Mouse (Mus musculus) hindbrain, embryonic 16.5 days (tissue): ENCODE measurements around the gene Gm49337. TPM values are rescaled to one million over a fixed set of nuclear protein-coding genes. Genes with fewer than 3 reads are reported as not detected.

Source experiments
- ATAC-seq: fragments of 200-750 bp; cut with Nextera tagmentation; 2 replicates; pipeline ENCODE4 v1.8.0; 2017; ENCODE audit warnings: moderate TSS enrichment, moderate library complexity
- H3K27ac ChIP-seq: fragments of 300-500 bp; sonication (generic); 2 replicates; pipeline ENCODE4 v1.5.1; 2014; ENCODE audit warnings: low read depth, mild to moderate bottlenecking, control low read depth, low read length, moderate library complexity
- H3K27me3 ChIP-seq: fragments of 300-500 bp; sonication (generic); replicated peaks from 2 replicates; pipeline ENCODE4 v1.6.1; 2014; ENCODE audit warnings: low read length; ENCODE audit not compliant: control insufficient read depth, insufficient read depth
- H3K36me3 ChIP-seq: fragments of 300-500 bp; sonication (generic); 2 replicates; pipeline ENCODE4 v1.6.1; 2014; ENCODE audit warnings: mild to moderate bottlenecking, low read length, moderate library complexity, mixed read lengths; ENCODE audit not compliant: control insufficient read depth, insufficient read depth
- H3K4me1 ChIP-seq: fragments of 300-500 bp; sonication (generic); 2 replicates; pipeline ENCODE4 v1.6.1; 2014; ENCODE audit warnings: low read depth, low read length; ENCODE audit not compliant: control insufficient read depth, insufficient read depth
- H3K4me2 ChIP-seq: fragments of 300-500 bp; sonication (generic); 2 replicates; pipeline ENCODE4 v1.6.1; 2014; ENCODE audit warnings: mild to moderate bottlenecking, low read length, control low read depth, moderate library complexity
- H3K4me3 ChIP-seq: fragments of 300-500 bp; sonication (generic); 2 replicates; pipeline ENCODE4 v1.5.1; 2014; ENCODE audit warnings: mild to moderate bottlenecking, low read length, control low read depth, moderate library complexity
- H3K9ac ChIP-seq: fragments of 300-500 bp; sonication (generic); 2 replicates; pipeline ENCODE4 v1.6.1; 2014; ENCODE audit warnings: low read depth, mild to moderate bottlenecking, control low read depth, low read length, moderate library complexity
- H3K9me3 ChIP-seq: fragments of 300-500 bp; sonication (generic); 2 replicates; pipeline ENCODE4 v1.6.1; 2014; ENCODE audit warnings: mild to moderate bottlenecking, low read length, moderate library complexity; ENCODE audit not compliant: control insufficient read depth
- WGBS: fragments of 180-500 bp; shearing (Covaris S2); extraction: QIAGEN DNeasy Blood & Tissue Kit; methylation state at CpG from one replicate; pipeline ENCODE4 v1.1.7; 2014; 5-methylcytosine and 5-hydroxymethylcytosine counted together
- polyA plus RNA-seq: library from polyadenylated mRNA; unstranded; fragments of >200 nt; fragmentation: Nextera tagmentation; extraction: Ambion mirVana; gene quantifications from 2 replicates; pipeline ENCODE4 v1.2.1, GENCODE M21; 2015

Gene Gm49337
- polyA plus RNA-seq, 1 experiment from 2014 or later, result not detected

- H3K27ac ChIP-seq, result no peak overlapping the region
- no peaks in the 10 kb centered on the region for H3K27me3 ChIP-seq
- no peak overlapping the region for H3K4me3 ChIP-seq
- no peaks in the 10 kb centered on the region for H3K36me3 ChIP-seq
- no peak for ATAC-seq
- WGBS, result 89% methylated on average over 1 of the region's 1 CpGs
- no peaks in the 10 kb centered on the region for H3K9me3 ChIP-seq
- H3K4me1 ChIP-seq, result peaks cover 5% of the 10 kb centered on the region; the same call in 1 of the 2 replicates
- no peak overlapping the region for H3K4me2 ChIP-seq
- no peak overlapping the region for H3K9ac ChIP-seq
These were observed 31.4 kb upstream of the Gm49337 start for GRCm38 (mm10) chr4:116141736-116142135.

- H3K4me1 ChIP-seq, result peaks cover 5% of the 10 kb centered on the region; the same call in 1 of the 2 replicates
- H3K36me3 ChIP-seq, result no peaks in the 10 kb centered on the region
- no peak for ATAC-seq
- no peak overlapping the region for H3K9ac ChIP-seq
- no peaks in the 10 kb centered on the region for H3K9me3 ChIP-seq
- H3K27me3 ChIP-seq, result no peaks in the 10 kb centered on the region
- no peak overlapping the region for H3K4me2 ChIP-seq
- 65% methylated on average over 7 of the region's 7 CpGs for WGBS
- H3K4me3 ChIP-seq, result no peak overlapping the region
- H3K27ac ChIP-seq, result no peak overlapping the region
These were observed 30.9 kb upstream of the Gm49337 start for GRCm38 (mm10) chr4:116142269-116142668.

- H3K27ac ChIP-seq, result no peak overlapping the region
- no peaks in the 10 kb centered on the region for H3K36me3 ChIP-seq
- peaks cover 5% of the 10 kb centered on the region; the same call in 1 of the 2 replicates for H3K4me1 ChIP-seq
- peak overlapping the region; percentile 94 for H3K4me2 ChIP-seq
- no peaks in the 10 kb centered on the region for H3K27me3 ChIP-seq
- no peaks in the 10 kb centered on the region for H3K9me3 ChIP-seq
- H3K9ac ChIP-seq, result no peak overlapping the region
- WGBS, result 20% methylated on average over 7 of the region's 7 CpGs
- peak; percentile 44 for ATAC-seq
- H3K4me3 ChIP-seq, result peak overlapping the region; percentile 61
These were observed 29.8 kb upstream of the Gm49337 start for GRCm38 (mm10) chr4:116143317-116143811.

- no peak overlapping the region for H3K27ac ChIP-seq
- no peaks in the 10 kb centered on the region for H3K9me3 ChIP-seq
- peak overlapping the region; percentile 94 for H3K4me2 ChIP-seq
- no peaks in the 10 kb centered on the region for H3K27me3 ChIP-seq
- H3K9ac ChIP-seq, result peak overlapping the region; percentile 68
- ATAC-seq, result peak; percentile 76
- peaks cover 5% of the 10 kb centered on the region; the same call in 1 of the 2 replicates for H3K4me1 ChIP-seq
- WGBS, result under 1% methylated on average over 39 of the region's 47 CpGs
- H3K36me3 ChIP-seq, result no peaks in the 10 kb centered on the region
- peak overlapping the region; percentile 61 for H3K4me3 ChIP-seq
These were observed 29.1 kb upstream of the Gm49337 start for GRCm38 (mm10) chr4:116143891-116144717.

GRCm38 (mm10) chr4:116149812-116150155, 23.4 kb upstream of the Gm49337 start:
- Histone ChIP-seq H3K9me3 (no peaks in the 10 kb centered on the region), H3K4me3 (peak overlapping the region; percentile 83), H3K27ac (peak overlapping the region; percentile 90), H3K9ac (peak overlapping the region; percentile 95), H3K4me1 (peaks cover 11% of the 10 kb centered on the region), H3K27me3 (no peaks in the 10 kb centered on the region), H3K4me2 (peak overlapping the region; percentile 82), H3K36me3 (peaks cover 15% of the 10 kb centered on the region; the same call in 1 of the 2 replicates)
- peak; percentile 21; the same call in 1 of the 2 replicates for ATAC-seq
- WGBS, result 24% methylated on average over 6 of the region's 6 CpGs

GRCm38 (mm10) chr4:116150156-116150861, 22.9 kb upstream of the Gm49337 start:
- H3K9ac ChIP-seq, result peak overlapping the region; percentile 95
- no peaks in the 10 kb centered on the region for H3K27me3 ChIP-seq
- no peaks in the 10 kb centered on the region for H3K9me3 ChIP-seq
- 0% methylated on average over 42 of the region's 73 CpGs for WGBS
- peak; percentile 92 for ATAC-seq
- peaks cover 11% of the 10 kb centered on the region for H3K4me1 ChIP-seq
- peak overlapping the region; percentile 90 for H3K27ac ChIP-seq
- H3K4me2 ChIP-seq, result peak overlapping the region; percentile 82
- H3K4me3 ChIP-seq, result peak overlapping the region; percentile 83
- H3K36me3 ChIP-seq, result peaks cover 20% of the 10 kb centered on the region; the same call in 1 of the 2 replicates

- ATAC-seq, result 0 out of 2 replicates have a peak, but pooled peaks have one; percentile 18
- H3K27me3 ChIP-seq, result no peaks in the 10 kb centered on the region
- H3K9ac ChIP-seq, result peak overlapping the region; percentile 95
- peak overlapping the region; percentile 90 for H3K27ac ChIP-seq
- H3K4me3 ChIP-seq, result peak overlapping the region; percentile 83
- no peaks in the 10 kb centered on the region for H3K9me3 ChIP-seq
- 13% methylated on average over 4 of the region's 4 CpGs for WGBS
- peak overlapping the region; percentile 82 for H3K4me2 ChIP-seq
- H3K36me3 ChIP-seq, result peaks cover 23% of the 10 kb centered on the region
- H3K4me1 ChIP-seq, result peaks cover 11% of the 10 kb centered on the region
These were observed 22.3 kb upstream of the Gm49337 start for GRCm38 (mm10) chr4:116150862-116151221.

- 80% methylated on average over 6 of the region's 6 CpGs for WGBS
- Histone ChIP-seq H3K4me2 (peak within 1 kb of the TSS; percentile 82), H3K4me3 (peak within 1 kb of the TSS; percentile 83), H3K4me1 (peaks cover 11% of the 10 kb centered on the region), H3K9me3 (no peaks in the 10 kb centered on the region), H3K27me3 (no peaks in the 10 kb centered on the region), H3K9ac (peak within 1 kb of the TSS; percentile 95), H3K36me3 (peaks cover 27% of the 10 kb centered on the region), H3K27ac (peak within 1 kb of the TSS; percentile 90)
- no peak for ATAC-seq
These were observed 21.9 kb upstream of the Gm49337 start, which contains the start of gene Lurap1 for GRCm38 (mm10) chr4:116151238-116151637. TSS of gene Lurap1 (minus strand) at chr4:116151338.

- H3K36me3 ChIP-seq, result peaks cover 40% of the 10 kb centered on the region
- no peaks in the 10 kb centered on the region for H3K9me3 ChIP-seq
- H3K4me1 ChIP-seq, result peaks cover 11% of the 10 kb centered on the region
- H3K9ac ChIP-seq, result no peak overlapping the region
- 96% methylated on average over 15 of the region's 15 CpGs for WGBS
- H3K4me2 ChIP-seq, result no peak overlapping the region
- H3K27me3 ChIP-seq, result no peaks in the 10 kb centered on the region
- no peak overlapping the region for H3K4me3 ChIP-seq
- ATAC-seq, result no peak
- H3K27ac ChIP-seq, result no peak overlapping the region
These were observed 20.5 kb upstream of the Gm49337 start for GRCm38 (mm10) chr4:116152702-116153101.
